Mouse (Mus musculus) heart, embryonic 15.5 days (tissue): Measurements from ENCODE around the gene Tex13c1. TPM values are rescaled to one million over a fixed set of nuclear protein-coding genes. Genes with fewer than 3 reads are reported as not detected.

Experiments
- ATAC-seq: fragments of 200-750 bp; cut with Nextera tagmentation; replicated peaks from 2 replicates; pipeline ENCODE4 v1.8.0; 2017; ENCODE audit warnings: low read depth, moderate TSS enrichment; ENCODE audit not compliant: insufficient number of reproducible peaks, insufficient read depth, low FRiP score
- H3K27ac ChIP-seq: fragments of 300-500 bp; sonication (generic); 2 replicates; pipeline ENCODE4 v1.5.1; 2015; ENCODE audit warnings: mild to moderate bottlenecking, inconsistent platforms
- H3K27me3 ChIP-seq: fragments of 300-500 bp; sonication (generic); 2 replicates; pipeline ENCODE4 v1.6.1; 2015; ENCODE audit warnings: inconsistent platforms
- H3K36me3 ChIP-seq: fragments of 300-500 bp; sonication (generic); 2 replicates; pipeline ENCODE4 v1.6.1; 2015; ENCODE audit warnings: mild to moderate bottlenecking, inconsistent platforms
- H3K4me1 ChIP-seq: fragments of 300-500 bp; sonication (generic); replicated peaks from 2 replicates; pipeline ENCODE4 v1.6.1; 2015; ENCODE audit warnings: inconsistent platforms
- H3K4me2 ChIP-seq: fragments of 300-500 bp; sonication (generic); 2 replicates; pipeline ENCODE4 v1.6.1; 2015; ENCODE audit warnings: inconsistent platforms, mild to moderate bottlenecking, moderate library complexity
- H3K4me3 ChIP-seq: fragments of 300-500 bp; sonication (generic); 2 replicates; pipeline ENCODE4 v1.5.1; 2015; ENCODE audit warnings: mild to moderate bottlenecking, inconsistent platforms
- H3K9ac ChIP-seq: fragments of 300-500 bp; sonication (generic); 2 replicates; pipeline ENCODE4 v1.6.1; 2015; ENCODE audit warnings: mild to moderate bottlenecking, inconsistent platforms
- H3K9me3 ChIP-seq: fragments of 300-500 bp; sonication (generic); replicated peaks from 2 replicates; pipeline ENCODE4 v1.6.1; 2016; ENCODE audit warnings: inconsistent platforms
- WGBS: fragments of 180-500 bp; shearing (Covaris S2); methylation state at CpG from one replicate; pipeline ENCODE4 v1.1.7; 2015; ENCODE audit warnings: mixed read lengths; 5-methylcytosine and 5-hydroxymethylcytosine counted together
- polyA plus RNA-seq: library from polyadenylated mRNA; unstranded; fragments of >200 nt; fragmentation: Nextera tagmentation; extraction: Ambion mirVana; gene quantifications from 2 replicates; pipeline ENCODE4 v1.2.1, GENCODE M21; 2015

Gene Tex13c1
- not detected in 2 replicates for polyA plus RNA-seq

- H3K4me2 ChIP-seq, result no peak within 1 kb of the TSS
- H3K36me3 ChIP-seq, result no peaks in the 10 kb centered on the region
- no peaks in the 10 kb centered on the region for H3K27me3 ChIP-seq
- 60% methylated on average over 3 of the region's 3 CpGs for WGBS
- no peaks in the 10 kb centered on the region for H3K9me3 ChIP-seq
- no peak within 1 kb of the TSS for H3K9ac ChIP-seq
- no peaks in the 10 kb centered on the region for H3K4me1 ChIP-seq
- no peak within 1 kb of the TSS for H3K27ac ChIP-seq
- ATAC-seq, result no peak
- no peak within 1 kb of the TSS for H3K4me3 ChIP-seq
Observed at GRCm38 (mm10) chrX:43590860-43591259, at the start of gene Tex13c1. Gene Tex13c1, plus strand, starts transcription at chrX:43591160.

Other genes with a start within 250 kb of the Tex13c1 start
- gene Tenm1, start 162.0 kb upstream of the Tex13c1 start, polyA plus RNA-seq, result 0.10 TPM in 2 replicates